In genomic region chr8:85860612-85861011, GRCm38 (mm10) we compare ENCODE assay signal across 21 mouse cellular contexts.
"Had no signal": no experiment of that assay in that cellular context is flagged by ENCODE, and none has a peak within 500 bp of the region (broad histone marks: within the 10 kb centered on the region; RNA-seq: fewer than 3 reads in every experiment).

No protein-coding gene starts in this region.

- ATAC-seq: intestine, postnatal 0 days; liver, embryonic 12.5 days had no signal

- DNase-seq: kidney, adult 2 months; kidney, postnatal 10 days; kidney, postnatal 4 days; lung, adult 2 months; lung, postnatal 14 days; lung, postnatal 4 days; midbrain, embryonic 14.5 days; right cerebral cortex, adult 18-20 months; right cerebral cortex, postnatal 14 days; right cerebral cortex, postnatal 4 days; spleen, adult 18-20 months; thymus, postnatal 25 days had no signal

- H3K4me3 ChIP-seq: limb, embryonic 10.5 days; limb, embryonic 13.5 days; liver, embryonic 12.5 days; liver, embryonic 15.5 days; neural tube, embryonic 12.5 days; neural tube, embryonic 15.5 days; stomach, embryonic 15.5 days had no signal

- H3K4me2 ChIP-seq: limb, embryonic 13.5 days; liver, embryonic 12.5 days; liver, embryonic 15.5 days; midbrain, embryonic 11.5 days; neural tube, embryonic 12.5 days; neural tube, embryonic 15.5 days; stomach, embryonic 15.5 days had no signal

- H3K27me3 ChIP-seq: limb, embryonic 13.5 days; liver, embryonic 12.5 days; liver, embryonic 15.5 days; neural tube, embryonic 12.5 days; neural tube, embryonic 15.5 days; stomach, embryonic 15.5 days had no signal

- H3K9ac ChIP-seq: limb, embryonic 13.5 days; liver, embryonic 12.5 days; liver, embryonic 15.5 days; neural tube, embryonic 12.5 days; neural tube, embryonic 15.5 days; stomach, embryonic 15.5 days had no signal

- H3K9me3 ChIP-seq: limb, embryonic 10.5 days; limb, embryonic 13.5 days; liver, embryonic 12.5 days; liver, embryonic 15.5 days; neural tube, embryonic 12.5 days; neural tube, embryonic 15.5 days; stomach, embryonic 15.5 days had no signal

- H3K27ac ChIP-seq: limb, embryonic 10.5 days; limb, embryonic 13.5 days; liver, embryonic 12.5 days; liver, embryonic 15.5 days; neural tube, embryonic 12.5 days; neural tube, embryonic 15.5 days; stomach, embryonic 15.5 days had no signal

- H3K4me1 ChIP-seq: limb, embryonic 10.5 days; limb, embryonic 13.5 days; liver, embryonic 15.5 days; neural tube, embryonic 12.5 days; neural tube, embryonic 15.5 days; stomach, embryonic 15.5 days had no signal

- H3K36me3 ChIP-seq: limb, embryonic 10.5 days; limb, embryonic 13.5 days; liver, embryonic 12.5 days; liver, embryonic 15.5 days; neural tube, embryonic 12.5 days; neural tube, embryonic 15.5 days; stomach, embryonic 15.5 days had no signal
